Mouse (Mus musculus): ENCODE data around the gene Pelo. TPM values are rescaled to one million over a fixed set of nuclear protein-coding genes. Genes with fewer than 3 reads are reported as not detected.
A peak's percentile ranks its signal among the peaks of the same experiment; 100 is the strongest.

Pelo gene
- total and polyA plus RNA-seq, 2 experiments from 2014 or later, result 7.8 to 30.2 TPM

DNA sequence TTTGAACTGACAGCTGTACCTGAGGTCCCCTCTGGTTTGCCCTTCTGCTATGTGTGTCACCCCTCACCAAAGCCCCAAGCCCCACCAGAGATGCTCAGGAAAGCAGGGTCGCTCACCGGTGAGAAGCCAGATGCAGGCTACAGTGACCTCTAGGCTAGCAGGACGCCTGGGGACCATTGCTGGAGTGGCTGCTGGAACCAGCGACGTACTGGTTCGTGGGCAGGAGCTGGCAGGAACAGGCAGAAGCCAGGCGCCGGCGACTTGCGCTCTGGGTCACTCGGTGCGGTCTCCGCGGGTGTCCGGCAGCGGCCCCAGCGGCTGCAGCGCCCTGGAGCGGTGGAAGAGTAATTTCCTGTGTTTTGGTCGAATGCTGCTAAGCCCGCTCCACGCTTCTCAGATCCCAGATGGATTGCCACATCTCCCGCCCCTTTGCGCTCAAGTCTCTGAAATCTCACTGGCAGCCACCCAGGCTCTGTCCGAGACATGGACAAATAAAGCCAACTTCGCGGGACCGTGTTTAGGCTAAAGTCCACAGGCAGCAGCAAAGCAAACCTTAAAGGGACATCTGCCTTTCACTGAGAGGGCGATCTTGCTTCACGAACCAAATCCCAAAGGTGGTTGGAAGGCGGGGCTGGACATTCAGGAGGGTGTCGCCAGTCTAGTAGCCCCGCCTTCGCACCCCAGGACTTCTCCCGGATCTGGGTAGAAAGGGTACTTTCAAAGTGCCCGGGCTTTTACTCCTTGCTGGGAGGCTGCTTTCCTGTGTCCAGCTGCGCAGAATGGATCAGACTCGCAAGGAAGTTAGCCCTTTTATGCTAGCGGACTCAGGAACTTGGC is 11.6 kb upstream of the Pelo start, which contains the start of the genes Gm49395 and Itga1:
Gene Gm49395, minus strand, starts transcription at position 567 of the 837 bp plus-strand sequence.
Gene Itga1, minus strand, starts transcription at position 610 of the 837 bp plus-strand sequence.
- ATAC-seq (ENCODE audit: insufficient read depth, low read depth) (peak; percentile 89), DNase-seq (ENCODE audit: low spot score) (peak; percentile 84)
- peak; percentile 13 for TF ChIP-seq CTCF (IDR thresholded peaks at IDR 0.05; ENCODE audit: low read depth)
- TF ChIP-seq EP300 (IDR thresholded peaks at IDR 0.05; ENCODE audit: low read depth), result no peak
- H3K4me1 ChIP-seq (ENCODE audit: control insufficient read depth, insufficient read depth), result peaks cover 27% of the 10 kb centered on the region
- peak within 1 kb of the TSS; percentile 74 for H3K4me3 ChIP-seq (ENCODE audit: low read depth, low read length)
- no peaks in the 10 kb centered on the region for H3K27me3 ChIP-seq (ENCODE audit: control insufficient read depth, insufficient read depth, low read length)
- H3K9ac ChIP-seq (replicated peaks; ENCODE audit: low read depth, low read length), result peak within 1 kb of the TSS; percentile 74
- no peaks in the 10 kb centered on the region for H3K9me3 ChIP-seq (replicated peaks; ENCODE audit: control insufficient read depth, low read length)
- under 1% methylated on average over 39 of the region's 39 CpGs for WGBS
- peak within 1 kb of the TSS; percentile 97 for H3K27ac ChIP-seq (ENCODE audit: low read depth)
- no peaks in the 10 kb centered on the region for H3K36me3 ChIP-seq (replicated peaks; ENCODE audit: control insufficient read depth, insufficient read depth, low read length)
- H3K4me2 ChIP-seq (ENCODE audit: low read depth, low read length), result peak within 1 kb of the TSS; percentile 73

DNA sequence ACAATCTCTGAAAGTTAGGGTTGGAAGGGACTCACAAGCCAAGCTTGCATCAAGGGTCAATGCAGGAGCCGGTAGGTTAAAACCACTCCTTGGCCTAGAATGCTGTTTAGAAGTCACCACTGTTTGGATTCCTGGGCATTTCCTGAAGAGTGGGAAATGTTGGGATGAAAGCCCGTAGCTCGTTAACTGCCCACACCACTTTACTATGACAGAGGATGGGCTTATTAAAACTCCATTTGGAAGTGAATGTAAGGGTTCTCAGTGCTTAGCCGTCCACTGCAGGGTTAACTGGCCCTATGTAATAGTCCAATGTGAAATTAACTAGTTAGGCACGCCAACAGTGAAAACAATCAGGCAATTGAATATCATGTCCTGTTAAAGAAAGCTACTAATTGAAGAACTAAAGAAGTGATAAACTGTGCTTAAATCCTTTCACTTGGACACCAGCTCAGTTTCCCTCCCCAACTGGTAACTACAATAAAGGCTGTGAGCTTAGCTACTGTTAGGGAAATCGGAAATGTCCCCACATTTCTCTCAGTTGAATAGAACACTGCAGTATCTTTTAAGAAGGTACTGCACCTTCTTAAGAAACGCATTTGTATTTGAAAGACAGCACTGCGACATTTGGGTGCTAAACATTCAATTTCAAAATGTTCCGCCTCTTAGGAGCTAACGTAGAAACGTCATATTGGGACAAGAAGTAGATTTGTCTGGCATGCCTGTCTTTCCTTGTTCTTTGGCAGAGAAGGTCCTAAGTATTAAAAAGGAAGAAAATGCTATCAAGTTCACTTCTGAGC is 10.6 kb upstream of the Pelo start:
- peaks cover 36% of the 10 kb centered on the region for H3K4me1 ChIP-seq (ENCODE audit: control insufficient read depth, insufficient read depth)
- H3K9me3 ChIP-seq (replicated peaks; ENCODE audit: control insufficient read depth, low read length), result no peaks in the 10 kb centered on the region
- peak overlapping the region; percentile 74 for H3K4me3 ChIP-seq (ENCODE audit: low read depth, low read length)
- 10% methylated on average over 11 of the region's 11 CpGs for WGBS
- no peak for DNase-seq (ENCODE audit: low spot score)
- no peak for TF ChIP-seq CTCF (IDR thresholded peaks at IDR 0.05; ENCODE audit: low read depth)
- TF ChIP-seq EP300 (IDR thresholded peaks at IDR 0.05; ENCODE audit: low read depth), result no peak
- peak overlapping the region; percentile 97 for H3K27ac ChIP-seq (ENCODE audit: low read depth)
- H3K27me3 ChIP-seq (ENCODE audit: control insufficient read depth, insufficient read depth, low read length), result no peaks in the 10 kb centered on the region
- H3K9ac ChIP-seq (replicated peaks; ENCODE audit: low read depth, low read length), result peak overlapping the region; percentile 74
- no peaks in the 10 kb centered on the region for H3K36me3 ChIP-seq (replicated peaks; ENCODE audit: control insufficient read depth, insufficient read depth, low read length)
- H3K4me2 ChIP-seq (ENCODE audit: low read depth, low read length), result peak overlapping the region; percentile 73
- ATAC-seq (ENCODE audit: insufficient read depth, low read depth), result no peak

DNA sequence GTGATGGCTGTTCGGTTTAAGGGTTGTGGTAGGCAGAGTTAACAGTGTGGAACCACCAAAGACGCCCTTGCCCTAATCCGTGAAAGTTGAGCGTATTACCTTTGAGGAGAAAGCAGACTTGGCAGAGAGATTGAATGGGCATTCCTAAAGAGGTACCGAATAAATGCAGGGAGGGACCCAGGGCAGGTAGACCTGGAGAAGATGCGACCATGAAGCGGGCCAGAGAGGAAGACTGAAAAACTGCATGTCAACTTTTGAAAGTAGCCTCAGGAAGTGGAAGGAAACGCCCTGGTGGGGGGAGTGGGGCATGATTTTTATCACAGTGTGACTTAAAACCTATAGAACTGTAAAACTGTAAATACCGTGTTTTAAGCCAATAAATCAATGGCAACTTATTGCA is 9.4 kb upstream of the Pelo start:
- Histone ChIP-seq H3K4me2 (ENCODE audit: low read depth, low read length) (peak overlapping the region; percentile 73), H3K4me3 (ENCODE audit: low read depth, low read length) (peak overlapping the region; percentile 74), H3K4me1 (ENCODE audit: control insufficient read depth, insufficient read depth) (peaks cover 44% of the 10 kb centered on the region), H3K9me3 (replicated peaks; ENCODE audit: control insufficient read depth, low read length) (no peaks in the 10 kb centered on the region), H3K36me3 (replicated peaks; ENCODE audit: control insufficient read depth, insufficient read depth, low read length) (no peaks in the 10 kb centered on the region), H3K27ac (ENCODE audit: low read depth) (no peak overlapping the region), H3K9ac (replicated peaks; ENCODE audit: low read depth, low read length) (0 out of 2 replicates have a peak overlapping the region, but pooled peaks have one; percentile 74), H3K27me3 (ENCODE audit: control insufficient read depth, insufficient read depth, low read length) (no peaks in the 10 kb centered on the region)
- 66% methylated on average over 9 of the region's 9 CpGs for WGBS
- ATAC-seq (ENCODE audit: insufficient read depth, low read depth) (no peak), DNase-seq (ENCODE audit: low spot score) (no peak)
- no peak for TF ChIP-seq CTCF (IDR thresholded peaks at IDR 0.05; ENCODE audit: low read depth)
- TF ChIP-seq EP300 (IDR thresholded peaks at IDR 0.05; ENCODE audit: low read depth), result no peak

DNA sequence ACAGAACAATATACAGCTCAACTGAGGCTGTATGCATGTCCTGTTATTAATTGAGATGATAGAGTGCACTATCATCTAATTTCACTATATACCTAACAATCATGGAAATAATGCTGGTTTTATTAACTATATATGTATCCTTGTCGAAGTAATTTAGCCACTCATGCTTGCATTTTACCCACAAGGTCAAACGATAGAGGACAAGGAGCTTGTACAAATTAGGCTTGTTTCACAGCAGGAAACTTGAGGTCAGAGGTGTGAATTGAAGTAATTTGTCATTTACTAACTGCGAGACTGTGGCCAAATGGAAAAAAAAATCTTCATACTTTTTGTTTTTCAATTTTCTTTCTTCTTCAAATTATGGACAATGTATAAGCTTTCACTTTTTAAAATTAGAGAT is 8.2 kb upstream of the Pelo start:
- Histone ChIP-seq H3K36me3 (replicated peaks; ENCODE audit: control insufficient read depth, insufficient read depth, low read length) (no peaks in the 10 kb centered on the region), H3K27ac (ENCODE audit: low read depth) (no peak overlapping the region), H3K4me1 (ENCODE audit: control insufficient read depth, insufficient read depth) (peaks cover 48% of the 10 kb centered on the region), H3K27me3 (ENCODE audit: control insufficient read depth, insufficient read depth, low read length) (no peaks in the 10 kb centered on the region), H3K9me3 (replicated peaks; ENCODE audit: control insufficient read depth, low read length) (no peaks in the 10 kb centered on the region), H3K4me2 (ENCODE audit: low read depth, low read length) (peak overlapping the region; percentile 73; the same call in 1 of the 2 replicates), H3K4me3 (ENCODE audit: low read depth, low read length) (no peak overlapping the region), H3K9ac (replicated peaks; ENCODE audit: low read depth, low read length) (no peak overlapping the region)
- WGBS, result 77% methylated on average over 3 of the region's 3 CpGs
- TF ChIP-seq CTCF (IDR thresholded peaks at IDR 0.05; ENCODE audit: low read depth) (no peak), EP300 (IDR thresholded peaks at IDR 0.05; ENCODE audit: low read depth) (no peak)
- DNase-seq (ENCODE audit: low spot score) (no peak), ATAC-seq (ENCODE audit: insufficient read depth, low read depth) (no peak)

DNA sequence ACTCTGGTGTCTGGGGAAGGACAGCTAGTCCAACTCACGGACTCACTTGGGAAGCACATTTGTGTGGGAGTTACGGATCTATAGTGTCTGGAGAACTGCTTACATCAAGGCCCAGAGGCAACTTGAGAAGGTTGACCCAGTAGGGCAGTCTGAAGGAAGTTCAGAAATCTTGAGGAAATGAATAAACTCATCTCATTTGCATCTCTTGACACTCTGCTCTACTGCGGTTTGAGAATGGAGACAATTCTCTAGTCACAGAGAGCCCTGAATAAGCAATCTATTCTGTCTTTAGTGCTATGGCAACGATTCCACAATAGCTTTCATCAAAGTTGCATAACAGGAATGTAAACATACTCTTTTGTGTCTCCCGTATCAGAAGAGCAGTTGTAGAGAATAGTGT is 7.0 kb upstream of the Pelo start:
- no peaks in the 10 kb centered on the region for H3K27me3 ChIP-seq (ENCODE audit: control insufficient read depth, insufficient read depth, low read length)
- peak overlapping the region; percentile 4; the same call in 1 of the 2 replicates for H3K4me2 ChIP-seq (ENCODE audit: low read depth, low read length)
- peak overlapping the region; percentile 15; the same call in 1 of the 2 replicates for H3K27ac ChIP-seq (ENCODE audit: low read depth)
- 54% methylated on average over 5 of the region's 5 CpGs for WGBS
- ATAC-seq (ENCODE audit: insufficient read depth, low read depth) (no peak), DNase-seq (ENCODE audit: low spot score) (no peak)
- no peaks in the 10 kb centered on the region for H3K36me3 ChIP-seq (replicated peaks; ENCODE audit: control insufficient read depth, insufficient read depth, low read length)
- no peak for TF ChIP-seq EP300 (IDR thresholded peaks at IDR 0.05; ENCODE audit: low read depth)
- no peak for TF ChIP-seq CTCF (IDR thresholded peaks at IDR 0.05; ENCODE audit: low read depth)
- peaks cover 52% of the 10 kb centered on the region for H3K4me1 ChIP-seq (ENCODE audit: control insufficient read depth, insufficient read depth)
- H3K9ac ChIP-seq (replicated peaks; ENCODE audit: low read depth, low read length), result no peak overlapping the region
- H3K9me3 ChIP-seq (replicated peaks; ENCODE audit: control insufficient read depth, low read length), result no peaks in the 10 kb centered on the region
- H3K4me3 ChIP-seq (ENCODE audit: low read depth, low read length), result no peak overlapping the region
